Mouse (Mus musculus): ENCODE measurements around the gene Gm17304. TPM values are rescaled to one million over a fixed set of nuclear protein-coding genes. Genes with fewer than 3 reads are reported as not detected.

Gm17304 gene
- polyA plus RNA-seq, 1 experiment, result not detected

DNA sequence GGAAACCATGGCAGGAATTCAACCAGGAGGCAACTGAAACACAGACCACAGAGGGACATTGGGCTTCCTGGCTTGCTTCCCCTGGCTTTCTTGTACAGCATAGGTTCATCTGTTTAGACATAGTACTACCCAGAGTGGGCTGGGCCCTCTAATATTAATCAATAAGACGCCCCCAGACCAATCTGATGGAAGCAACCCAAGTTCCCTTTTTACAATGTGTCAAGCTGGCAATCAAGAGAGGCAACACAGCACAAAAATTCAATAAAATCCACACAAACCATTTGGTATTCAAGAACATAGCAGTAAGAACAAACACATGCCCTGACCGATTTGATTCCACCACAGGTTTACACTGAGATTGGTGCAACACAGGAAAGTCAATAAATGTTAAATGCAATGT, 6.1 kb downstream of the Gm17304 start:
- Histone ChIP-seq H3K4me3 (replicated peaks) (peak overlapping the region; percentile 59), H3K9me3 (no peaks in the 10 kb centered on the region), H3K27me3 (replicated peaks) (no peaks in the 10 kb centered on the region), H3K36me3 (replicated peaks; ENCODE audit: low read length) (peaks cover 90% of the 10 kb centered on the region), H3K4me1 (peaks cover 35% of the 10 kb centered on the region)
- TF ChIP-seq FLI1 (IDR thresholded peaks at IDR 0.05; ENCODE audit: low read length), result no peak
- no peak for TF ChIP-seq GATA1 (IDR thresholded peaks at IDR 0.05; ENCODE audit: borderline replicate concordance, low read length)

DNA sequence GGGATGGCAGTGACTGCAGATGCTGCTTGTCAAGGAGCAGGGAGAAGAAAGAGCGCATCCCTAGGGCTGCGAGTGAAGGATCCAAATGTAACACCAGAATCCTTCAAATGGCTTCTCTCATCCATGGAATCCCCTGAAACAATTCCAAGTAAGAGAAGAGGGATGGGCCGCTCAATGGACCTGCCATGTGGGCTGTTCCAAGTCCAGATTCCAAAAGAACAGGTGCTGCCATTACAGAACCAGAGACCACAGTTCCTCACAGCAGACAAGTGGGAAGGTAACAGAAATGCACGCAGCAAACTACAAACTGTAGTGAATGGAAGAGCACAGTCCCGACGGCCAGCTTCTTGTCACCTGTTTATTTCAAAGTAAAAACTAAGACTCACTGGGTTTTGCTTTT, 11.5 kb downstream of the Gm17304 start:
- H3K4me3 ChIP-seq (replicated peaks), result no peak overlapping the region
- peaks cover 11% of the 10 kb centered on the region for H3K4me1 ChIP-seq
- TF ChIP-seq FLI1 (IDR thresholded peaks at IDR 0.05; ENCODE audit: low read length), result no peak
- no peak for TF ChIP-seq GATA1 (IDR thresholded peaks at IDR 0.05; ENCODE audit: borderline replicate concordance, low read length)
- H3K9me3 ChIP-seq, result no peaks in the 10 kb centered on the region
- no peaks in the 10 kb centered on the region for H3K27me3 ChIP-seq (replicated peaks)
- peaks cover 96% of the 10 kb centered on the region for H3K36me3 ChIP-seq (replicated peaks; ENCODE audit: low read length)

DNA sequence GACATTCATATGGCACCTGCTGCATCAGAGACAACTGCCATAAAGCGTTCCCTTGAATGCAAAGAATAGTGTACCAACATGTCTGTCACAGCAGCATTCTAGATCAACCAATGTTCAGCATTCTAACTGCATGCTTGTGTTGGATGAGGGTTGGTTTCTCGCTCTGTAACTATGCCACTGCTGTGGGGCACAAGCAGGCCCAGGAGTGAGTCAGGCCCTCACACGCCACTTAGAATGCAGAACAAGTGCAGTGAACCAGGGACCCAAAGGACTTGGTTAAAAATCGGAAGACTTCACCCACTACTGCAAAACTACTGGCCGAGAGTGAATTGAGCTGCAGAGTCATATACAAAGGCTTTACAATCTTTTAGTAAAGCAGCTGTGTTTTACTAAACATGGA, 13.3 kb downstream of the Gm17304 start:
- peaks cover 95% of the 10 kb centered on the region for H3K36me3 ChIP-seq (replicated peaks; ENCODE audit: low read length)
- TF ChIP-seq GATA1 (IDR thresholded peaks at IDR 0.05; ENCODE audit: borderline replicate concordance, low read length) (no peak), FLI1 (IDR thresholded peaks at IDR 0.05; ENCODE audit: low read length) (no peak)
- no peaks in the 10 kb centered on the region for H3K27me3 ChIP-seq (replicated peaks)
- H3K9me3 ChIP-seq, result no peaks in the 10 kb centered on the region
- peaks cover 3% of the 10 kb centered on the region; the same call in 1 of the 2 replicates for H3K4me1 ChIP-seq
- no peak overlapping the region for H3K4me3 ChIP-seq (replicated peaks)

DNA sequence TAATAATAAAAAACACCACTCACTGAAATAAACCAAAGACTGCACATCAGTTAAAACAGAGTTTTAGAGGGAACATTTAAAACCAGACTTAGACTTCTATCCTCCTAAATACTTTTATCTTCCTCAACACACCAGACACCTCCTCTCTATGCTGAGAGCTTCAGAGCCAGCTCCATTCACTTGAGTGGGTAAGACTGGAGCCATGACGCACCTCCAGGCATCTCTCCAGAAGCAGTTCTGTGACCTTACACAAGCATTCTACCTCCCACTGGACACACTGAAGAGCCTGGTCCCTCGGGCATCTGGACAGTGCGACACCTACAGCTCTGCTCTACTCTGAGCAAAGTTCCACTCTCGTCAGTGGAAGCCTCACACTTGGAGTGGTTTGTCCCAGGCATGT, 14.4 kb downstream of the Gm17304 start:
- Histone ChIP-seq H3K9me3 (no peaks in the 10 kb centered on the region), H3K36me3 (replicated peaks; ENCODE audit: low read length) (peaks cover 92% of the 10 kb centered on the region), H3K4me3 (replicated peaks) (no peak overlapping the region), H3K4me1 (peaks cover 5% of the 10 kb centered on the region), H3K27me3 (replicated peaks) (no peaks in the 10 kb centered on the region)
- no peak for TF ChIP-seq FLI1 (IDR thresholded peaks at IDR 0.05; ENCODE audit: low read length)
- TF ChIP-seq GATA1 (IDR thresholded peaks at IDR 0.05; ENCODE audit: borderline replicate concordance, low read length), result no peak

DNA sequence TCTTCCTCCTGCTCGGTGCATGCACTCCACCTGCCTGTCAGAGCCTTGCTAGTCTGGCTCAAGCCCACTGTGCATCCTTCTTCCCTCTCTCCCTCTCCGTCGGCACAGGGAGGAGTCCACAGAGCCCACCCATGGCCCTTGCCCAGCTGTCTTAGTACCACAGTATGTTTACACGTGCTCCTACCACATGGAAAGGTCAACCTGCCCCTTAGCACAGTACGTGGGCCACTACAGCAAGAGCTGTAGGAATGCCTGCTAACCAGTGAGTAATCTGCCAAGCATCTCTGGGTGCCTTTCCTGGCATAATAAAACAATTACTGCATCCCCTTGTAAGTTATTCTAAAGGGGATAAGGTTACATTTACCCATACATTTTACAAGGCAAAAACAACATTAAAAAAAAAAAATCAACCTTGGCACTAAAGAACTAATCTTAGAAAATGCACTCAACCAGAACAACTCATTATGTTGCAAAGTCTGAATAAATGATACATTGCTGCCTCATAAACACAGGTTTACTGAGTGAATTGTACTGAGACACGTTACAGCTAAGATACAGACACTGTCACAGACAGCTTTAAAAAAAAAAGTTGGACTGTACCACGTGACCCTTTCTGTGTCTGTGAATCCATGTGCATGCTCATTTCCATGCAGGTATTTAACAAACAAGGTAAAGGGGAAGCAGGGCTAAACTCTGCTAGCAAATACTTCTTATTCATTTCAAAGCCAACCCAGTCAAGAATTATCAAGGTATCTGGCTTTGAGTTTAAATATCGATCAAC, 19.7 kb downstream of the Gm17304 start:
- Histone ChIP-seq H3K36me3 (replicated peaks; ENCODE audit: low read length) (peaks cover 87% of the 10 kb centered on the region), H3K27me3 (replicated peaks) (no peaks in the 10 kb centered on the region), H3K4me1 (peaks cover 8% of the 10 kb centered on the region), H3K9me3 (no peaks in the 10 kb centered on the region), H3K4me3 (replicated peaks) (no peak overlapping the region)
- TF ChIP-seq FLI1 (IDR thresholded peaks at IDR 0.05; ENCODE audit: low read length) (no peak), GATA1 (IDR thresholded peaks at IDR 0.05; ENCODE audit: borderline replicate concordance, low read length) (no peak)

DNA sequence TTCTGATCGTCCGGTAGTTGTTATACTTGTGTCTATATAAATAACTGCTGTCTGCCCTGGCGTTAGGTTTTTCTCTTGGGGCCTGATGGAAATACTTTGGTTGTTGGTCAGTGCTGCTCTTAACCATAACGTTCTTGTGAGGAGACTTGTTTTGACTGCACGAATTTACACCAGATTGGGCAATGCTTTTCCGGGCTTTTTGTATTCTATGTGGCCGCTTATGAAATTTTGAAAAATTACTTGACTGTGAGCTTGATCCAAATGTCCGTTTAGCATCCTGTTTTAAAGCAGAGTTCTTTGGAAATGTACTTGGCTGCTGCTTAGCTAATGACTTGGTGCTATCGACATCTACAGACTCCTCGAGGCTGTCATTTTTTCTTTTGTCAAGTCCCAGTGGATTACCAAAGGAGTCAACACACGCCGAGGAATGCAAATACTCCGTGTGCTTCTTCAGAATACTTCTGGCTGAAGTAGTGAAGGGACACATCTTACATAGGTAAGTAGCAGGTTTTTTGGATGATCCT, 27.6 kb downstream of the Gm17304 start:
- TF ChIP-seq GATA1 (IDR thresholded peaks at IDR 0.05; ENCODE audit: borderline replicate concordance, low read length), result no peak
- no peak for TF ChIP-seq FLI1 (IDR thresholded peaks at IDR 0.05; ENCODE audit: low read length)
- Histone ChIP-seq H3K4me1 (peaks cover 21% of the 10 kb centered on the region), H3K4me3 (replicated peaks) (no peak overlapping the region), H3K9me3 (no peaks in the 10 kb centered on the region), H3K27me3 (replicated peaks) (no peaks in the 10 kb centered on the region), H3K36me3 (replicated peaks; ENCODE audit: low read length) (peaks cover 77% of the 10 kb centered on the region)

DNA sequence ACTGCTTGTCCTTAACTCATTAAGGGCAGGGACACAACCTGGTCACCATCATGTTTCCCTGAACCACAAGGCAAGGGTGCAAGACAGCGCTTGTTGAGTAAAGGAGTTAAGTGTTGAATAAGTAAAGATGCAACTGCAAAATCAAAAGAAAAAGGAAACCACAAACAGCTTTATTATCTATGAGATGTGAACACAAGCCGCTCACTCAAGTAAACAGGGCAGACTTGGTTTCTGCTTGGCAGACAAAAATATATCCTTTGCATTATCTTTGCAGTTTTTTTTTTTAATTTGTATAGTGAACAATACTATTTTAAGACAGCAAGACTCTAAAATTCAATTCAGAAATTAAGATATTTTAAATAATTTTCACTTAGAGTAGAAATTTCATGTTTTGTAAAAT, 30.7 kb downstream of the Gm17304 start:
- Histone ChIP-seq H3K4me1 (peaks cover 18% of the 10 kb centered on the region), H3K9me3 (no peaks in the 10 kb centered on the region), H3K4me3 (replicated peaks) (no peak overlapping the region), H3K36me3 (replicated peaks; ENCODE audit: low read length) (peaks cover 61% of the 10 kb centered on the region), H3K27me3 (replicated peaks) (no peaks in the 10 kb centered on the region)
- no peak for TF ChIP-seq FLI1 (IDR thresholded peaks at IDR 0.05; ENCODE audit: low read length)
- no peak for TF ChIP-seq GATA1 (IDR thresholded peaks at IDR 0.05; ENCODE audit: borderline replicate concordance, low read length)

DNA sequence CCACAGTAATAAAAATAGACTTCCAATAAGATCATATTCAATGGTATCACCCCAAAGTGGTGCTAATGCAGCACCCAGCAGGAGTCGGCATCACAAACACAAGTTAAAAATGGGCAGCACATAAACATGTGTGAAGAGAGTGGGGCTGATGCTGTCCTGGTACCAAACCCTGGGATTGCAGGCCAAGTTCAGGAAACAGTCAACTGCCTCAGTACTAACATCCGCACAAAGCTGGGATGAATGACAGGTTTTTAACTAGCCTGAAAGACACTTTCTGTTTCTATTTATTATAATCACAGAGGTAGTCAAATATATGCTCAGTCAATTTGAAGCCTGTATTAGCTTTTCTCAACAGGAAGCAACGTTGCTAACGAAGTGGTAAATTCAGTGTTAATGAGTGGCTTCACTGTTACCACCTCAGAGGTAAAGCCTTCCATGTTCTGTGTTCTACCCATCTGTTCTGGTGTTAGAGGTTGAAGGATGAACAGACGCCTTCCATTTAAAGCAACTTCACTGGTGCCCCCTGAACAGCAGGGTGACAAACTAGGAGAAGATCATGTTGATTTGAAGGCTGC, 31.4 kb downstream of the Gm17304 start:
- no peak overlapping the region for H3K4me3 ChIP-seq (replicated peaks)
- TF ChIP-seq GATA1 (IDR thresholded peaks at IDR 0.05; ENCODE audit: borderline replicate concordance, low read length) (no peak), FLI1 (IDR thresholded peaks at IDR 0.05; ENCODE audit: low read length) (no peak)
- H3K9me3 ChIP-seq, result no peaks in the 10 kb centered on the region
- H3K36me3 ChIP-seq (replicated peaks; ENCODE audit: low read length), result peaks cover 60% of the 10 kb centered on the region
- H3K27me3 ChIP-seq (replicated peaks), result no peaks in the 10 kb centered on the region
- peaks cover 17% of the 10 kb centered on the region for H3K4me1 ChIP-seq

DNA sequence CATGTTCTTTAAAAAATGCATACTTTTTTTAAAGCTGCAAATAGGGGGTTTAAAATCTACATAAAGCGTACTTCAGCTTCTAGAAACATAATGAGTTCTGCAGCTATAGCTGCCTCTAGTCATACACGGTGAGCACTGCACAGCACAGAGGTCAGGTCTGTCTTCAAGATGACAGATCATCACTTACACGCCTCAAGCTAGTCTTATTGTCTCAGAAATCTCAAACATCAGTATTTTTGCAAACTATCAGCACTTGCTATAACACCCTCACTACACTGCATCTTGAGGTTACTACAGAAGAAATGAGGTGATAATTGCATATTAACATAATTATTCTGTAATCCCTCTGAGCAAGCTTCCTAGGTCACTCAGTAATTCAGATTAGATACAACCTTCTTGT, 33.0 kb downstream of the Gm17304 start:
- Histone ChIP-seq H3K4me1 (peaks cover 22% of the 10 kb centered on the region), H3K36me3 (replicated peaks; ENCODE audit: low read length) (peaks cover 54% of the 10 kb centered on the region), H3K9me3 (no peaks in the 10 kb centered on the region), H3K4me3 (replicated peaks) (no peak overlapping the region), H3K27me3 (replicated peaks) (no peaks in the 10 kb centered on the region)
- TF ChIP-seq FLI1 (IDR thresholded peaks at IDR 0.05; ENCODE audit: low read length) (no peak), GATA1 (IDR thresholded peaks at IDR 0.05; ENCODE audit: borderline replicate concordance, low read length) (no peak)

DNA sequence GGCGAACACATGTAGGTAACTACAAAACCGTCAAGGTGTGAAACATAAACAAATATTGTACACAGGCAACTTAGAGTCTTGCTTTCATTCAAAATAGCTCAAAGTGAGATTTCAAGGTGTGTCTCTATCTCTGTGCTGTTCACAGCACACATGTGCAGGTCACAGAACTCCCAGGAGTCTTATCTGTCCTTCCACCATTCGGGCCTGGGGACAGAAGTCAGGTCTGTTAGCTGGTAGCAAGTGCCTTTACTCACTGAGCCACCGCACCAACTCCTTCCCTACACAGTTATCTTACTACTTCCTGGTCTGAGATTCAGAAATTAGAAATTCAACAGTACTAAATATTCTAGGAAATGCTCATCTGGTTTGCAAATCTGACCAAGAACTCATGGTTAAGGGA, 34.5 kb downstream of the Gm17304 start:
- peaks cover 46% of the 10 kb centered on the region for H3K36me3 ChIP-seq (replicated peaks; ENCODE audit: low read length)
- no peak overlapping the region for H3K4me3 ChIP-seq (replicated peaks)
- peaks cover 25% of the 10 kb centered on the region for H3K4me1 ChIP-seq
- TF ChIP-seq GATA1 (IDR thresholded peaks at IDR 0.05; ENCODE audit: borderline replicate concordance, low read length), result no peak
- TF ChIP-seq FLI1 (IDR thresholded peaks at IDR 0.05; ENCODE audit: low read length), result no peak
- H3K9me3 ChIP-seq, result no peaks in the 10 kb centered on the region
- no peaks in the 10 kb centered on the region for H3K27me3 ChIP-seq (replicated peaks)

Measured in megakaryocyte, embryonic 14.5 days (primary cell).